Mouse (Mus musculus) cerebellum, adult 2 months (tissue): ENCODE measurements around the gene Ttyh1.

Experiments used
- CTCF ChIP-seq: fragments of 200-500 bp; IDR thresholded peaks from 2 replicates; pipeline ENCODE4 v1.5.1; 2011; ENCODE audit warnings: low read depth, mild to moderate bottlenecking, control low read depth, low read length, moderate library complexity, borderline replicate concordance; ENCODE audit not compliant: insufficient read depth
- POLR2A ChIP-seq: fragments of 200-500 bp; IDR thresholded peaks from 2 replicates; pipeline ENCODE4 v1.6.1; 2011; ENCODE audit warnings: low read length, control low read depth, borderline replicate concordance; ENCODE audit not compliant: insufficient read depth

DNA sequence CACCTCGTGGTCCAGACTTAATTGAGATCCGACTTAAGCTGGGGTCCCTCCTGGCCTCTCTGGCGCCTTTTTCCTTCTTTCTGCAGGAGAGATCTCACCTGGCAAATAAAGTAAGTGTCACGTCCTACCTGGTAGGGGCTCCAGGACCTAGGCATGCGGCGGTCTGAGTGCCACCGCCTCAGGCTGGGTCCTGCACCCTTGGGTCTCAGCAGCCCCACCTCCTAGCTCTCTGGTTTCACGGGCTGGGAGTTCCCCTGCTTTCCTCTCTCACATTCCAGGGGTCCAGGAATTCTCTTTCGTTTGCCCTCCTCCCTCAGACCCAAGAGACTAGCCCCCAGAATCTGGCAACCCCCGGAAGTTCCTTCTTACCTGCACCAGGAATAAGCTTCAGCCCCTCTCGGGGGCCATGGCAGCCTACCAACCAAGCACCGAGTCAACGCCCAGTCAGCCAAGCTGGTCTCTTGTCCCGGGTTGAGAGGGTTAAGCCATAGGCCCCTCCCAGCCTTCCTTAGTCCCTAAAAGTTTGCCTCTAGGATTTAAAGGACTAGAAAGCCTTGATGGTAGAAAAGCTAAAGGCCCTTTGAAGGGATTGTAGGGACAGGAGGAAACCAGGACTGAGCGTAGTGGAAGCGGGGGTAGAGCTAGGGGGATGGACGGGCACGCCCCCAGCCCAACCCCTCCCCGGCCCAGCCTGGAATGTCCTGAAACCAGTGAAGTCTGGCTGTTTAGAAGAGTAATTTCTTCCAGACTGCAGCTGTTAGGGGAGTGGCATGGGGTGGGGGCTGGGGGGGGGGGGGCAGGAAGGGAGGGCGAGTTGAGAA is 45.1 kb downstream of the Ttyh1 start, which contains the start of gene Cdc42ep5:
- TF ChIP-seq POLR2A (no peak), CTCF (no peak)
